Mouse (Mus musculus): ENCODE measurements around the gene Fam227a.
A peak's percentile ranks its signal among the peaks of the same experiment; 100 is the strongest.
"Not testable (repeated sequence)": the region's sequence is repeated elsewhere in the genome, so short reads cannot be mapped to it uniquely, and the experiment has no call there.

Fam227a gene

DNA sequence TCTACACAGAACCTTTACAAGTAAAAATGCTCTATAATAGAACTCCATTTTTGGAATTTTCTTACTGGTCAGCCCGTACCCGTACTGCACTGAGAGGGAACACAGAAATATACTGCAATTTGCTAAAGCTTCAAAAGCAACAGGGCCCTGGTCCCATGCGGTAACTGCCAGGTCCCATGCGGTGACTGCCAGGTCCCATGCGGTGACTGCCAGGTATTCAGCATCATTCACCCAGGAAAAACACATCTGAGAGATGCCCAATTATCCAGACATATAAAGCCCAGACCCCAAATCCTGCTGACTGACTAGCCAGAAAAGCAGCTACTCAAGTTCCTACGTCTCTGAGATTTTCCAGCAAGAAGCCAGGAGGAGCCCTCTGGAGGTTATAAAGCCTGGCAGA is 25.9 kb upstream of the Fam227a start:
- no peak for DNase-seq (ENCODE audit: low spot score in 2 of 2)

- DNase-seq (ENCODE audit: low spot score in 2 of 2) = no peak
Measured at GRCm38 (mm10) chr15:79683707-79684465, 25.1 kb upstream of the Fam227a start.

GRCm38 (mm10) chr15:79683146-79683545 is 24.4 kb upstream of the Fam227a start:
- no peak for DNase-seq (ENCODE audit: low spot score in 2 of 2)

- DNase-seq (ENCODE audit: low spot score in 2 of 2) = no peak
Measured at GRCm38 (mm10) chr15:79681973-79682372, 23.2 kb upstream of the Fam227a start.

DNA sequence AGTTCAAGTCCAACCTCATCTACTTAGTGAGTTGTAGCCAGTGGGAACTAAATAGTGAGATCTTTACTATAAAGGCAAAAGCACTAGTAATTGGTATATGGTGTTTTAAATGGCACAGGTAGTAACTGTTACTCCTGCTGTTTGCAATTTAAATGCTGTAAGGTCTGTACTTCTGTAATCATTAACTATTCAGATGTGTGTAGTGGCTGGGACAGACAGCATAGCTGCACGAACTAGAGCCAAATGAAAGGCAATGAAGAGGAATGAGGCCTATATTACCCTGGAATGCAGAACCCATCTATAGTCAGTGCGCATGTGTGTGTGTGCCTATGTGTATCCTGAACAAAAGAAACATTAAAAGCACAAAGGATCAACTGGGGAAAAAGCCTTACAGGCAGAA is 19.2 kb upstream of the Fam227a start:
- DNase-seq (ENCODE audit: low spot score in 2 of 2) = no peak

GRCm38 (mm10) chr15:79671828-79672348 is 13.1 kb upstream of the Fam227a start:
- DNase-seq (ENCODE audit: low spot score in 2 of 2) = not testable (repeated sequence)

- DNase-seq (ENCODE audit: low spot score in 2 of 2) = no peak
Measured at GRCm38 (mm10) chr15:79670972-79671299, 12.2 kb upstream of the Fam227a start.

- DNase-seq (ENCODE audit: low spot score in 2 of 2) = peak; percentile 86 to 90
Measured at GRCm38 (mm10) chr15:79670249-79670971, 11.7 kb upstream of the Fam227a start, which contains the start of gene Tomm22. Gene Tomm22, plus strand, starts transcription at chr15:79670861.

GRCm38 (mm10) chr15:79669195-79669594 is 10.4 kb upstream of the Fam227a start:
- DNase-seq (ENCODE audit: low spot score in 2 of 2) = no peak

- DNase-seq (ENCODE audit: low spot score in 2 of 2) = no peak
Measured at GRCm38 (mm10) chr15:79664666-79665065, 5.9 kb upstream of the Fam227a start.

DNA sequence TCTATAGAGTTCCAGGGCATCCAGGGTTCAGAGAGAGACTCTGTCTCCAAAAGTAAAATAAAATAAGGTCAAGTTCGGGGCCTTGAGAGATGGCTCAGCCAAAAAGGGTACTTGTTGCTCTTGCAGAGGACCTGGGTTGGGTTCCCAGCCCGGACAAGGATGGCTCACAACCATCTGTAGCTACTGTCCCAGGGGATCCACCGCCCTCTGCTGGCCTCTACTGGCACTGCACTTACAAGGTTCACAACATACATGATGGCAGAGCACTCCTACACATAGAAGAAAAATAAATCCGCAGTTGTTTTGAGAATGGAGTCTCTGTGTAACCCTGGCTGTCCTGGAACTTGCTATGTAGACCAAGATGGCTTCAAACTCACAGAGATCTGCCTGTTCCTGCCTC is 3.1 kb upstream of the Fam227a start:
- DNase-seq (ENCODE audit: low spot score in 2 of 2) = no peak

GRCm38 (mm10) chr15:79657837-79658530 is 772 bp downstream of the Fam227a start:
- peak; percentile 60 to 81 for DNase-seq (ENCODE audit: low spot score in 2 of 2)

DNA sequence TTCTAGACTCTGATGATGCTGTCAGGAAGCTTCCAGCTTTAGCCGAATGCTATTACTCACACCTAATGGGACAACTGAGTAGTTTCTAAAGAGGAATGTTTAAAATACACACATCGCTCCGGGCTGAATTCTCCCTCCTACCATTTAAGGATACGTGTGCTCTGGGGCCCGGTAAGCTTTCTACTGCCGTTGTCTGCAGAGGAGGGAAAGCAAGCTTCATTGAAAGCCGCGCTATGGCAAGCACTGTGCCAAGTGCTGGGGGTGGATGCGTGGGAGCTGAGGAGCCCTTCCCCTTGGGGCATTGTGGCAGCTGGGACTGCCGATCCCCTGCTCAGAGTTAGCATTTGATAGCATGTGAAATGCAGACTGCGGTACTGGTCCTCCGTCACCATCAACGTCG is 2.3 kb downstream of the Fam227a start:
- DNase-seq (ENCODE audit: low spot score in 2 of 2) = no peak

GRCm38 (mm10) chr15:79651481-79651880 is 7.3 kb downstream of the Fam227a start:
- no peak for DNase-seq (ENCODE audit: low spot score in 2 of 2)

DNA sequence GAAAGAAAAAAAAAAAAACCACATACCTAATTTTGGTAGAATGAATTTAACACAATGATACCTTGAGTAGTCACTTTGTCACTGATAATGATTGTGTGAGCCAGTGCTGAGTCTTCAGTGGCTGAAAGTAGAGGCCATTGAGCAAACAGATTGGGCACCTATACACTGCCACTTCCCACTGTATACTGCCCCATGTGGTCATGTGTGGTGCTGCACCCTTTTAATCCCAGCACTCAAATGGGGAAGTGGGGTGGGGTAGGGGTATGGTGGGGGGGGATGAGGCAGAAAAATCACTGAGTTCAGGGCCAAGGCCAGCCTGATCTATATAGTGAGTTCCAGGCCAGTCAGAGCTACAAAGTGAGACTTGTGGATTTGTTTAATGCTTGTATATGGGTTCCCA is 8.2 kb downstream of the Fam227a start:
- DNase-seq (ENCODE audit: low spot score in 2 of 2) = no peak

DNA sequence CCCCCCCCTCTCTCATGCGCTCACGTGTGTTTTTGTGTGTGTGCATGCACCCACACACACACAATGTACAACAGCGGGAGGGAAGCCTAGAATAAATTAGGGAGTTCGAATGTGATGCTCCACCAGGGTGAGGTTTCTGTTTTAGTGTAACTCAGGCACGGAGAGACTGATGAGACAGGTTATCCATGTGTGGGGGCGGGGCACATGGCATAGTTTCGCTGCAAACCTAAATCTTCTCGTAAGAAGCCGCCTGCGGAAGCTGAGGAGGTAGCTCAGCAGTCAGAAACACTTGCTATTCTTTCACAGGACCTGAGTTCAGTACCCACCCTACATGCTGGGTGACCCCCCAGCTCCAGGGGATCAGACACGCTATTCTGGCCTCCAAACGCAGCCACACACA is 10.6 kb downstream of the Fam227a start:
- DNase-seq (ENCODE audit: low spot score in 2 of 2) = no peak

- no peak for DNase-seq (ENCODE audit: low spot score in 2 of 2)
Measured at GRCm38 (mm10) chr15:79645483-79645882, 13.3 kb downstream of the Fam227a start.

GRCm38 (mm10) chr15:79641135-79641817 is 17.5 kb downstream of the Fam227a start:
- DNase-seq (ENCODE audit: low spot score in 2 of 2) = no peak

- DNase-seq (ENCODE audit: low spot score in 2 of 2) = no peak
Measured at GRCm38 (mm10) chr15:79630471-79630870, 28.3 kb downstream of the Fam227a start.

DNA sequence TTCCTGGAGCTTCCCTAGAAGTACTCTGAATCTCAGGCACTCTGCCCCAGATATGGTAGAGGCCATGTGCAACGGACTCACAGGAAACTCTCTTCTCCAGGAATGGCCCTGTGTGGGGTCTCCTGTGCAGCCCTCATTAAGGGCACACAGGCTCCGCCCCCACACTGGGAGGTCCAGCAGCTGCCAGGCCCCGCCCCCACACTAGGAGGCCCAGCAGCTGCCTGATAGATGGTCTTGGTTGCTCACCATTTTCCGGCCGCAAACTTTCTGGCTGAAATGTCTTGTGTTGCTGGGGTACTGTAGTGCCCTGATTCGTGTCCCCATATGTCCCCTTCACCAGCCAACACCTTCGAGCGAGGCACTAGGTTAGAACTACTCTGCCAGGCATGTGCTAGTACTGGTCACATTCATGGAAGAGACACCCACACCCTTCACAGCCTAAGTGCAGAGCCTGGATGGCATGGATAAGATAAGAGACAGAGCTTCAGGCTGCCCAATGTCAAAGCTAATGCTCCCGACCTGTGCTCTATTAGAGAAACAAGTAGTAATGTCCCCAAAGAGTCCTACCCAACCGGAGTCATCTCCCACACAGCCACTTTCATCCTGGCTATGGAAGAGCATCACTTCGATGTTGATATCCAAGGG is 38.9 kb downstream of the Fam227a start:
- DNase-seq (ENCODE audit: low spot score in 2 of 2) = no peak

- DNase-seq (ENCODE audit: low spot score in 2 of 2) = no peak
Measured at GRCm38 (mm10) chr15:79618456-79618855, 40.3 kb downstream of the Fam227a start.
